Mouse (Mus musculus) megakaryocyte, embryonic 14.5 days (primary cell): Measurements from ENCODE around the gene Slc44a5.

Experiments used
- FLI1 ChIP-seq: IDR thresholded peaks from 2 replicates; pipeline ENCODE4 v1.6.1; 2012; ENCODE audit warnings: low read length, inconsistent platforms, mixed read lengths
- GATA1 ChIP-seq: IDR thresholded peaks from 3 replicates; pipeline ENCODE4 v1.6.1; 2012; ENCODE audit warnings: mixed read lengths, low read length, inconsistent platforms, borderline replicate concordance

DNA sequence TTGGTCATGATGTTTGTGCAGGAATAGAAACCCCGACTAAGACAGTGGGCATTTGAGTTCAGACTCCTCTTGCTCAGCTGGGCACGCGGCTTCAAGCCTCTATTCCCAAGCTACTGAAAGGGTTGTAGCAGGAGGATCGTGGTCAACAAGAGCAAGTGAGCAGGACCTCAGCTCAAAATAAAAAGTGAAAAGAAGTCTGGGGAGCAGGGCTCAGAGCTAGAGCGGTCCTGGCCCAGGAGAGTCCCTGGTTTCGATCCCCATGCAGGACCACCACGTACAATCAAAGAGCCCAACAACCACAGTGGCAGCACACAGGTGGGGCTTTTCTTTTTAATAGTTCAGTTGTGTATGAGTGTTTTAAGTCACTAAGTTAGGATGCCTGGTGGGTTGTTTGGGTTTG, 201.5 kb downstream of the Slc44a5 start:
- TF ChIP-seq GATA1 (no peak), FLI1 (no peak)
